Mouse (Mus musculus): ENCODE data around the gene Slc19a3. TPM values are rescaled to one million over a fixed set of nuclear protein-coding genes. Genes with fewer than 3 reads are reported as not detected.

Slc19a3 gene
- polyA plus RNA-seq (2012): not detected in 2 replicates

DNA sequence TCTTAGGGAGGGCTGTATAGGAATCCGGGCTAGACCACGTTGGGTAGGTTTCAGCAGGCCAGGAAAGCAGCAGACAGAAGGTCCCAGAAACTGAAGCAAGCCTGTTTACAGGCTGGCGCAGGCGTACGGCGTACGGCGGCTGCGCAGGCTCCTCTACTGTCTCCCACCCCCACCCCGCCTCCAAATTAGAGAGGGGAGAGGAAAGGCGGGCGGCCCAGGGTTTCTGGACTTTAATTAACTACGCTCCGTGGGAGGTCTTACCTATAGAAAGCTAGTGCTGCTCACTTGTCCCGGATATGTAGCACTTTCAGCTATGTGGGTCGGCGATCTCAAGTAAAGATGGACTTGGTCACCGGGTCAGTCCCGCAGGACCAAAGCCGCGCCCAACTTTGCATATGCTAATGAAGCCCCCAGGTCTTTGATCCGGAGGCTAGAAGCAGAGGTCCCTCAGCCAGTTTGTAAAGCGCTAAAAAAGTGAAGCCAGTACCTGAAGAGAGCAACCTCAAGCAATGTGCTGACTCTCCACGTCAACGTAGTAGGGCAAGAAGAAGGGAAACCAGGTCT lies at the start of gene Slc19a3:
TSS of gene Slc19a3 (minus strand) at position 340 of the 564 bp plus-strand sequence.
- Histone ChIP-seq H3K4me3 (replicated peaks) (peak within 1 kb of the TSS; percentile 41), H3K4me1 (ENCODE audit: control insufficient read depth) (no peaks in the 10 kb centered on the region; the same call in 1 of the 2 replicates), H3K27me3 (ENCODE audit: control insufficient read depth) (peaks cover 10% of the 10 kb centered on the region), H3K9me3 (ENCODE audit: control insufficient read depth, low read length) (no peaks in the 10 kb centered on the region), H3K36me3 (ENCODE audit: control insufficient read depth) (no peaks in the 10 kb centered on the region)
- TF ChIP-seq GATA1 (IDR thresholded peaks at IDR 0.05; ENCODE audit: low read length): no peak
- TF ChIP-seq TAL1 (IDR thresholded peaks at IDR 0.05; ENCODE audit: low read length): no peak

- Histone ChIP-seq H3K4me3 (replicated peaks) (no peak overlapping the region), H3K9me3 (ENCODE audit: control insufficient read depth, low read length) (no peaks in the 10 kb centered on the region), H3K27me3 (ENCODE audit: control insufficient read depth) (no peaks in the 10 kb centered on the region), H3K36me3 (ENCODE audit: control insufficient read depth) (no peaks in the 10 kb centered on the region), H3K4me1 (ENCODE audit: control insufficient read depth) (no peaks in the 10 kb centered on the region)
- no peak for TF ChIP-seq TAL1 (IDR thresholded peaks at IDR 0.05; ENCODE audit: low read length)
- no peak for TF ChIP-seq GATA1 (IDR thresholded peaks at IDR 0.05; ENCODE audit: low read length)
These were observed 46.5 kb upstream of the Slc19a3 start for GRCm38 (mm10) chr1:83084790-83085189.

DNA sequence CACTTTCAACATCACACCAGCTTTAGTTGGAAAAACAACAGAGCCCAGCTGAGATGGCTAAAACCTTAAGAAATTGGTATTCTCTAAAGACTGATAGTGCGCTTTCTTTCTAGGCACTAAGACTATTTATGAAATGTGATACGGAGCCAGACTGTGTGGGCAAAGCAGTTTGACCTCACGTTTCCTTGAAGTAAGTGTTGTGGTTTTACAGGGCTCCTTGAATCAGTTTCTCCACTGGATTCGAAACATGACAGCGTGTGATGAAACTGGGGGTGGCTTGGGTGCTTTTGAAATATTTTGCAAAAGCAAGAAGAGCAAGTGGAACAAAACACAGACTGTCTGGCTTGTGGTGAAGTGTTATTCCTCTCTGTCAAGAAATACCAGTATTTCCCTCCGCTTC lies 38.8 kb upstream of the Slc19a3 start:
- Histone ChIP-seq H3K36me3 (ENCODE audit: control insufficient read depth) (no peaks in the 10 kb centered on the region), H3K9me3 (ENCODE audit: control insufficient read depth, low read length) (no peaks in the 10 kb centered on the region), H3K4me1 (ENCODE audit: control insufficient read depth) (no peaks in the 10 kb centered on the region), H3K27me3 (ENCODE audit: control insufficient read depth) (no peaks in the 10 kb centered on the region), H3K4me3 (replicated peaks) (no peak overlapping the region)
- TF ChIP-seq GATA1 (IDR thresholded peaks at IDR 0.05; ENCODE audit: low read length): no peak
- TF ChIP-seq TAL1 (IDR thresholded peaks at IDR 0.05; ENCODE audit: low read length): no peak

GRCm38 (mm10) chr1:83076190-83076917 lies 38.1 kb upstream of the Slc19a3 start:
- no peaks in the 10 kb centered on the region for H3K36me3 ChIP-seq (ENCODE audit: control insufficient read depth)
- no peaks in the 10 kb centered on the region for H3K27me3 ChIP-seq (ENCODE audit: control insufficient read depth)
- no peak for TF ChIP-seq TAL1 (IDR thresholded peaks at IDR 0.05; ENCODE audit: low read length)
- no peak for TF ChIP-seq GATA1 (IDR thresholded peaks at IDR 0.05; ENCODE audit: low read length)
- no peaks in the 10 kb centered on the region for H3K4me1 ChIP-seq (ENCODE audit: control insufficient read depth)
- H3K9me3 ChIP-seq (ENCODE audit: control insufficient read depth, low read length): no peaks in the 10 kb centered on the region
- no peak overlapping the region for H3K4me3 ChIP-seq (replicated peaks)

DNA sequence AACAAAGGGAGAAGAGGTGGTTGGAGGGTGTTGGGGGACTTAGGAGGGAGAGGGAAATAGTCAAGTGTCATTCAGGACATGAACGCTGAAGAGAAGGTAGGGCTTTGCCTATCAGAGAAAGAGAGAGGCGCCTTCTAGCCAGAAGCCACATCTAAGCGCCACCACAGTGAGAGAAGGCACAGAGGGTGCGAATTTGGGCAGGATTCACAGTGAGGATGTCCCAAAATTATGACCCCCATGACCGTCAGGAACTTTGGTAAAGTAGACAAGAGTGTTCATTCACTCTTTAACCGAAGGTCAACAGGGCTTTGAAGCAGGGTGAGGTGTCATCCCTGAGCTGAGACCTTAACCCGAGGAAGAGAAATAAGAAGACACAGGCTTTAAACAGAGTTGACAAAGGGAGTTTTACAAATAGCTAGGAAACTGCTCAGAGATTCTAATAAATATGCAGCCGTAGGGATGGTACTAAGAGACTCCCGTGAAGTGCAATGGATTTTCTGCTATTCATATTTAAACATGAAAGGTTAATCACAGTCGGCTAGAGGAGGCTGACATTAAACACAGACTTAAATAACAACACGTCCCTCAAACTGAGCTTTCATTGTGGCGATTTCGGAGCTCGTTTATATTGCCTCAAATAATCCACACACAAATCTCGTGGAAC lies 37.4 kb upstream of the Slc19a3 start:
- Histone ChIP-seq H3K36me3 (ENCODE audit: control insufficient read depth) (no peaks in the 10 kb centered on the region), H3K4me3 (replicated peaks) (no peak overlapping the region), H3K27me3 (ENCODE audit: control insufficient read depth) (no peaks in the 10 kb centered on the region), H3K9me3 (ENCODE audit: control insufficient read depth, low read length) (no peaks in the 10 kb centered on the region), H3K4me1 (ENCODE audit: control insufficient read depth) (no peaks in the 10 kb centered on the region)
- no peak for TF ChIP-seq TAL1 (IDR thresholded peaks at IDR 0.05; ENCODE audit: low read length)
- TF ChIP-seq GATA1 (IDR thresholded peaks at IDR 0.05; ENCODE audit: low read length): no peak

- Histone ChIP-seq H3K36me3 (ENCODE audit: control insufficient read depth) (no peaks in the 10 kb centered on the region), H3K9me3 (ENCODE audit: control insufficient read depth, low read length) (no peaks in the 10 kb centered on the region), H3K4me1 (ENCODE audit: control insufficient read depth) (no peaks in the 10 kb centered on the region), H3K27me3 (ENCODE audit: control insufficient read depth) (no peaks in the 10 kb centered on the region), H3K4me3 (replicated peaks) (no peak overlapping the region)
- TF ChIP-seq GATA1 (IDR thresholded peaks at IDR 0.05; ENCODE audit: low read length) (no peak), TAL1 (IDR thresholded peaks at IDR 0.05; ENCODE audit: low read length) (no peak)
These were observed 29.0 kb upstream of the Slc19a3 start for GRCm38 (mm10) chr1:83067205-83067604.

GRCm38 (mm10) chr1:83066577-83066976 lies 28.3 kb upstream of the Slc19a3 start:
- H3K4me1 ChIP-seq (ENCODE audit: control insufficient read depth): no peaks in the 10 kb centered on the region
- H3K36me3 ChIP-seq (ENCODE audit: control insufficient read depth): no peaks in the 10 kb centered on the region
- H3K4me3 ChIP-seq (replicated peaks): no peak overlapping the region
- no peaks in the 10 kb centered on the region for H3K9me3 ChIP-seq (ENCODE audit: control insufficient read depth, low read length)
- H3K27me3 ChIP-seq (ENCODE audit: control insufficient read depth): no peaks in the 10 kb centered on the region
- TF ChIP-seq TAL1 (IDR thresholded peaks at IDR 0.05; ENCODE audit: low read length) (no peak), GATA1 (IDR thresholded peaks at IDR 0.05; ENCODE audit: low read length) (no peak)

GRCm38 (mm10) chr1:83064851-83065250 lies 26.6 kb upstream of the Slc19a3 start:
- TF ChIP-seq TAL1 (IDR thresholded peaks at IDR 0.05; ENCODE audit: low read length): no peak
- no peak for TF ChIP-seq GATA1 (IDR thresholded peaks at IDR 0.05; ENCODE audit: low read length)
- no peaks in the 10 kb centered on the region for H3K36me3 ChIP-seq (ENCODE audit: control insufficient read depth)
- no peak overlapping the region for H3K4me3 ChIP-seq (replicated peaks)
- no peaks in the 10 kb centered on the region for H3K27me3 ChIP-seq (ENCODE audit: control insufficient read depth)
- no peaks in the 10 kb centered on the region for H3K9me3 ChIP-seq (ENCODE audit: control insufficient read depth, low read length)
- no peaks in the 10 kb centered on the region for H3K4me1 ChIP-seq (ENCODE audit: control insufficient read depth)

DNA sequence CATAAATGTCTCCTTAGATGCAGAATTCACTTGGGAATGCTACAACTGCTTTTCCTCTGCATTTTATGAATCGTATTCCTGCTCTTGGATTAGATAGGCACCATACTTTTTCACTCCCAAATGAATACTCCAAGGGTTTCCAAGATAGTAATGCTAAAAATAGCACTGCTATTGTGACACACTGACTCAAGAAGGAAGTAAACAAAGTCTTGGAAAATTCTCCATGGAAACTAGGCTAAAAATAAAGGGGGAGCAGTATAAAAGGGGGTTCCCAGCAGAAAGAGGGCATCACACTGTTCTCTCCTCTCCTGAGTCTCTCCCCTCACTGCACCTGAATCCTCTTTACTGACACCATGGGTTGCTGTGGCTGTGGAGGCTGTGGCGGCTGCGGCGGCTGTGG lies 22.4 kb upstream of the Slc19a3 start, which contains the start of gene Krtap28-13:
TSS of gene Krtap28-13 (plus strand) at position 288 of the 400 bp plus-strand sequence.
- TF ChIP-seq GATA1 (IDR thresholded peaks at IDR 0.05; ENCODE audit: low read length) (no peak), TAL1 (IDR thresholded peaks at IDR 0.05; ENCODE audit: low read length) (no peak)

More for the DNA sequence above, 22.4 kb upstream of the Slc19a3 start, which contains the start of gene Krtap28-13:
- no peaks in the 10 kb centered on the region for H3K27me3 ChIP-seq (ENCODE audit: control insufficient read depth)
- no peaks in the 10 kb centered on the region for H3K4me1 ChIP-seq (ENCODE audit: control insufficient read depth)
- no peaks in the 10 kb centered on the region for H3K9me3 ChIP-seq (ENCODE audit: control insufficient read depth, low read length)
- no peak within 1 kb of the TSS for H3K4me3 ChIP-seq (replicated peaks)
- H3K36me3 ChIP-seq (ENCODE audit: control insufficient read depth): no peaks in the 10 kb centered on the region

Measured in erythroblast, embryonic 14.5 days (primary cell).